Mouse (Mus musculus) right cerebral cortex, postnatal 36 days (tissue): Measurements from ENCODE around the gene Mmp9.

Source experiments
- DNase-seq, 2 experiments: peaks; one replicate each; pipeline ENCODE4 v3.0.0; 2022; ENCODE audit warnings: low spot score in 2 of 2, mixed read lengths in 1 of 2

Mmp9 gene

GRCm38 (mm10) chr2:164955725-164956124, 15.1 kb downstream of the Mmp9 start:
- DNase-seq = no peak

GRCm38 (mm10) chr2:164956195-164956594, 15.6 kb downstream of the Mmp9 start:
- no peak for DNase-seq

GRCm38 (mm10) chr2:164957548-164958315, 17.2 kb downstream of the Mmp9 start:
- DNase-seq = no peak

- no peak for DNase-seq
Measured at GRCm38 (mm10) chr2:164960716-164961441, 20.3 kb downstream of the Mmp9 start, which contains the start of gene Slc12a5. Gene Slc12a5 (plus strand): TSS chr2:164960802.

GRCm38 (mm10) chr2:164961506-164962182, 21.1 kb downstream of the Mmp9 start:
- DNase-seq = peak in 1 of 2 experiments; percentile 70

- no peak for DNase-seq
Measured at GRCm38 (mm10) chr2:164962183-164962580, 21.6 kb downstream of the Mmp9 start.

GRCm38 (mm10) chr2:164964242-164964894, 23.8 kb downstream of the Mmp9 start:
- DNase-seq = no peak

- no peak for DNase-seq
Measured at GRCm38 (mm10) chr2:164964981-164965380, 24.4 kb downstream of the Mmp9 start.

GRCm38 (mm10) chr2:164966381-164966780, 25.8 kb downstream of the Mmp9 start:
- no peak for DNase-seq

GRCm38 (mm10) chr2:164967193-164967592, 26.6 kb downstream of the Mmp9 start:
- no peak for DNase-seq

GRCm38 (mm10) chr2:164967761-164968440, 27.3 kb downstream of the Mmp9 start:
- peak; percentile 82 to 83 for DNase-seq

GRCm38 (mm10) chr2:164968451-164968851, 27.9 kb downstream of the Mmp9 start:
- no peak for DNase-seq

GRCm38 (mm10) chr2:164969348-164969781, 28.8 kb downstream of the Mmp9 start:
- no peak for DNase-seq

GRCm38 (mm10) chr2:164970631-164971196, 30.1 kb downstream of the Mmp9 start:
- peak in 1 of 2 experiments; percentile 62 for DNase-seq

GRCm38 (mm10) chr2:164972646-164973045, 32.1 kb downstream of the Mmp9 start:
- DNase-seq = no peak

- no peak for DNase-seq
Measured at GRCm38 (mm10) chr2:164975611-164976010, 35.0 kb downstream of the Mmp9 start.

GRCm38 (mm10) chr2:164979749-164980148, 39.2 kb downstream of the Mmp9 start:
- no peak for DNase-seq

- DNase-seq = no peak
Measured at GRCm38 (mm10) chr2:164985962-164986361, 45.4 kb downstream of the Mmp9 start.

- no peak for DNase-seq
Measured at GRCm38 (mm10) chr2:164986371-164987027, 45.9 kb downstream of the Mmp9 start.

- DNase-seq = no peak
Measured at GRCm38 (mm10) chr2:164988777-164989176, 48.2 kb downstream of the Mmp9 start.
